Mouse (Mus musculus) CD4-positive, CD25-positive, alpha-beta regulatory T cell, adult 2 months (primary cell): ENCODE results near the gene Hsd17b2.
A peak's percentile ranks its signal among the peaks of the same experiment; 100 is the strongest.

Experiments used
- DNase-seq: peaks from one replicate; pipeline ENCODE4 v3.0.0-alpha.2; 2012; ENCODE audit warnings: low read depth, low spot score

Gene Hsd17b2

GRCm38 (mm10) chr8:117772126-117772525 lies 70.4 kb downstream of the Hsd17b2 start:
- peak; percentile 68 for DNase-seq

GRCm38 (mm10) chr8:117772597-117772996 lies 70.9 kb downstream of the Hsd17b2 start:
- DNase-seq: peak; percentile 67

- no peak for DNase-seq
These were observed 73.9 kb downstream of the Hsd17b2 start for GRCm38 (mm10) chr8:117775626-117776025.

GRCm38 (mm10) chr8:117776075-117776474 lies 74.4 kb downstream of the Hsd17b2 start:
- peak; percentile 64 for DNase-seq

- no peak for DNase-seq
These were observed 77.0 kb downstream of the Hsd17b2 start for GRCm38 (mm10) chr8:117778531-117779322.

- peak; percentile 12 for DNase-seq
These were observed 77.6 kb downstream of the Hsd17b2 start for GRCm38 (mm10) chr8:117779344-117779743.

- DNase-seq: peak; percentile 45
These were observed 79.8 kb downstream of the Hsd17b2 start for GRCm38 (mm10) chr8:117781375-117782129.

GRCm38 (mm10) chr8:117783021-117783420 lies 81.3 kb downstream of the Hsd17b2 start:
- no peak for DNase-seq

- DNase-seq: no peak
These were observed 84.7 kb downstream of the Hsd17b2 start for GRCm38 (mm10) chr8:117786428-117786827.

GRCm38 (mm10) chr8:117792616-117793144 lies 91.0 kb downstream of the Hsd17b2 start:
- DNase-seq: no peak

GRCm38 (mm10) chr8:117794581-117794980 lies 92.9 kb downstream of the Hsd17b2 start:
- no peak for DNase-seq

GRCm38 (mm10) chr8:117796464-117796863 lies 94.8 kb downstream of the Hsd17b2 start:
- no peak for DNase-seq

GRCm38 (mm10) chr8:117798066-117798465 lies 96.4 kb downstream of the Hsd17b2 start:
- DNase-seq: no peak

- DNase-seq: peak; percentile 99
These were observed 100.0 kb downstream of the Hsd17b2 start, which contains the start of gene Mphosph6 for GRCm38 (mm10) chr8:117801443-117802298. Gene Mphosph6 (minus strand): TSS chr8:117801943.

GRCm38 (mm10) chr8:117802299-117802689 lies 100.6 kb downstream of the Hsd17b2 start:
- DNase-seq: no peak

GRCm38 (mm10) chr8:117805419-117805818 lies 103.7 kb downstream of the Hsd17b2 start:
- DNase-seq: no peak
